Mouse (Mus musculus) adrenal gland, adult (tissue): ENCODE results near the gene Lims1.

Experiments used
- DNase-seq, 2 experiments: peaks; one replicate each; pipeline ENCODE4 v3.0.0; 2022 to 2023; ENCODE audit warnings: low spot score in 1 of 2; ENCODE audit not compliant: inconsistent age in 2 of 2

Lims1 gene

DNA sequence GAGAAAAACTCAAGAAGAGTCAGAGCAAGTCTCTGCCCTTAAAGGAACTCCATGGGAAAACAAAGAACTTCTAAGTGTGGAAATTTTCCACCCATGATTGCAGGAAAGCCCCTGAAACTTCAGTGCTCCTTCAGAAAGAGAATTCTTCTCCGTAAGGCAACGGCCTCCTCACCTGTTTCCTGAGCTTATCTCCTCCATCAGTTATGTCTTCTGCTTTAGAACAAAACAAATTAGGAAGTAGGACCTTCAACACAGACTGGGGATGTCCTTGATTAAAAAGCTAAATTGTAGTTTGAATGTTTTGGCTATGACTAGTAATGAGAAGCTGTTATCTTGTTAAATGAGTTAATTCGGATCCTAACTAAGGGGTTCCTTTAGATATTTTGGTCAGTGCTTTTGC, 20.3 kb downstream of the Lims1 start:
- no peak for DNase-seq

DNA sequence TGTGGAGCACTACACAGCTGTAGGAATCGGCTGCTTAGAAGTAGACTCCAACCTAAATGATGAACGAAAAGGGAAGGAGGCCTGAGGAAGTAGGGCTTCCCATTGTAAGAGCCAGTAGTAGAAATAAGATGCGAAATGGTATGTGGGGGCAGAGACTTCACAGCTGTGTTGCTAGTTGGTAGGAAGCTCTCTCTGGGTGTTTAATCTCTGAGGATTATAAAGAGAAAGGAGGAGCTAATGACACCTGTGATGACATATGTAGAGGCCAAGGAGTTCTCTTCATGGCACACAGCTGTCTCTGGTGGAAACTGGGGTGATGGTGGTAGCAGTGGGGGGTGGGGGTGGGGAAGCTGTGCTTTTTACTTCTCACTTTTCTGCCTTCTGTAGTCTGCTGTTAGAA, 27.3 kb downstream of the Lims1 start:
- no peak for DNase-seq

DNA sequence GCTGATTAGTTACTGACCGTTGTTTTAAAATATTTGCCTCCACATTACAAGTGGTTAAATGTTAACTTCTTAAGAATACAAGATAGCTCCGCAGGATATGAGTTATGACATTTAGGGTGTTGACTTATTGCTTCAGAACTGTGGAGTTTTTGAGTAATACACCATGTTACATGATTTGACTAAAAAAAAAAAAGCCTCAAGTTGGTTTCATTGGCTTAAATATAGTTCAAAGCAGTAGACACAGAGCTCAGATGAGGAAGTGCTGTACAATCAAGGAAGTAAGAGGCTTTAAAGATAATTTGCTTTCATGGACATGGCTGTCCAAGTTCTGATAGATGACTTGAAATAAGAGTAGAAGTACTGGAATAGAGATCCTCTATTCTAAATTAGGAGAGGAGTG, 28.4 kb downstream of the Lims1 start:
- no peak for DNase-seq

DNA sequence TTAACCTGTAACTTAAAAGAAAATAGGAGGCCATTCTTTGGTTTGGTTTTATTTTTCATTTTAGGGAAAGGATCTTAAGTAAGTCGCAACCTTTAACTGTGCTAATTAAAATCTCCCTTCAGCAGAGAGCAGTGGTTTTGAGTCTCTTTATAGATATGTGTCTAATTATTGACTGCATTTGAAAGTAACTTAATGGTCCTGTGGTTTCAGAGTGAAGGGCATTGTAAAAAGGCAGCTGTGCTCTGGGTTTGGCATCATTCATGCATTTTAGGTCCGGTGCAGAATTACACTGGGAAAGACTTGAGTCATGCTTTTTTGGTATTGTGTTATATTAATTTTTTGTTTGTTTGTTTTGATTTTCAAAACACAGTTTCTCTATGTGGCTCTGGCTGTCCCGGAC, 29.1 kb downstream of the Lims1 start:
- DNase-seq: no peak

DNA sequence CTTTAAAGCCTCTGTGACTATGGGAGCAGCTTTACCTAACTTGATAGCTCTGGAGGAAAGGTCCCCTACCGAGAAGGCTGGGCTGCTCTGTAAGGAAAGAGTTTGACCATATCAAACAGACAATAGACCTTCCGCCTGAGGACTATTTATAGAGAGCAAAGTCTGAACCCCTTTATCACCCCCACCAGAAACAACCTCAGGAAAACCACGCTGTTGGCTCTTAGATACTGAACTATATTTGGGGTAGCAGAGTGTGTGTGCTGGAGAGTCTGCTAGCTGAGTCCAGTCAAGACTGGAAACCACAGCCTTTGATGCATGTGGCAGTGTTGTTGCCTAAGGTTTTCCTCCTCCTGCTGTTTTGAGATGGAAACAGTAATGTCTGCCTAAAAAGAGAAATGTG, 31.3 kb downstream of the Lims1 start:
- DNase-seq: no peak

DNA sequence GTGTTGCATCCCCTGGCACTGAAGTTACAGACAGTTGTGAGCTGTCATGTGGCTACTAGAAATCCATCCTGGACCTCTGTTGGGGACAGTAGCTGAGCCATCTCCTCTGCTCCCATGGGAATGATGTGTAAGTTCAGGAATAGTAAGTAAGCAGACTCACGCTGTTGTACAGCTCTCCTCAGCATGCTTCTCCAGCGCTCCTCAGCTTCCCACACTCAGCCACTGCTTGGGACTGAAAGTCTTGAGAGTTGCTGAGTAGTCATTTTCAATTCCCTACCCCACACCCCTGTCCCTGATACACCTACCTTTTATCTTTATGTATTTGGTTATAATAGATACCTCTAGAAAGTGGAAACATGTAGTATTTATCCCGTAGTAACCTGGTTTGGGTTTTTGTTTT, 33.2 kb downstream of the Lims1 start:
- no peak for DNase-seq

DNA sequence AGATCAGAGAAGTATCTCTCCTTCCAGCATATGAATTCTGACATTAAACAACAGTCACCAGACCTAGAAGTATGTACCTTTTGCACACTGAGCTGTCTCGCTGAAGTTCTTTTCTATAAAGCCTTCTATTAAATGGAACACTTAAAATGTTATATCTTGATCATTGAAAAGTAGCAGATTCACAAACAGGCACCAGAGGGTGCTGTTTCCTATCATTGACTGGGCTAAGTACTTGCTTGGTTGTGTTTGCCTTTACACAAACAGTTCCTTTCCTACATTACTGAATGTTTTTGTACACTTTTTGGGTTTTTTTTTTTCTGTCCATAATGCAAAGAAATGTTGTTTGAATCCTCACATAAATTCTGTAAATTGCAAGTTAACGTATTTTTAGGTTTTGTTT, 35.9 kb downstream of the Lims1 start:
- peak in 1 of 2 experiments; percentile 66 for DNase-seq

DNA sequence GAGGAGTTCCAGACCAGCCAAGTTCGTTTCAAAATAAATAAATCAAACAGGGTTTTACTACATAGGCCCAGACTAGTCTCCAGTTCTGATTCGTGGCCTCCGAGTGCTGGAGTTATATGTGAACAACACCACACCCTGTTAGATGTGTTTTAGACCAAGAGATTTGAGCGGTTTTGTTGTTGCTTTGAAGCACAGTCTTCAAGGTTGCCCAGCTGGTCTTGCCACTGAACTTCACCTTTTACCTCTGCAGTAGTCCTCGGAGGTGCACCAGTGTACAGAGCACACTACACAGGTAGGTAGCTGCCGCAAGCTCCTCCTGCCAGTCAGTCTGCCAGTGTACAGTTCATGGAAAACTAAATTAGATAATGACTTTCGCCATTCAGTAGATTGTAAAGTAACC, 36.7 kb downstream of the Lims1 start:
- no peak for DNase-seq

DNA sequence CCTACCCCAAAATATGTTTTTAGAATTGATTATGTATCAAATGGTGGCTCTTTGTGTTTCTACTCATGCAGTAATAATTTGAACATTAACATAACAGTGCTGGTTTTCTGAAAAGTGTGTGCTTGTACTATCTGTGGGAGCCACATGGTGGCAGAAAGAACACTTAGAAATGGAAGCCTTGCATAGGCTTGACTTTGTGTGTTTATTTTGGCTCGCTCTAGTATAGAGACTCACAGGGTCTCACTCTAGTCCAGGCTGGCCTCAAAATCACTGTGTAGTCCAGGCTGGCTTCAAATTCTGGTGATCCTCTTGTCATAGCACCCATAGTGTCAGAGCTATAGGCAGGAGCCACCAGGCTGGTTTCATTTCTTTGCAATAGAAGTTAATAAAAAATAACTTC, 39.5 kb downstream of the Lims1 start:
- no peak for DNase-seq

DNA sequence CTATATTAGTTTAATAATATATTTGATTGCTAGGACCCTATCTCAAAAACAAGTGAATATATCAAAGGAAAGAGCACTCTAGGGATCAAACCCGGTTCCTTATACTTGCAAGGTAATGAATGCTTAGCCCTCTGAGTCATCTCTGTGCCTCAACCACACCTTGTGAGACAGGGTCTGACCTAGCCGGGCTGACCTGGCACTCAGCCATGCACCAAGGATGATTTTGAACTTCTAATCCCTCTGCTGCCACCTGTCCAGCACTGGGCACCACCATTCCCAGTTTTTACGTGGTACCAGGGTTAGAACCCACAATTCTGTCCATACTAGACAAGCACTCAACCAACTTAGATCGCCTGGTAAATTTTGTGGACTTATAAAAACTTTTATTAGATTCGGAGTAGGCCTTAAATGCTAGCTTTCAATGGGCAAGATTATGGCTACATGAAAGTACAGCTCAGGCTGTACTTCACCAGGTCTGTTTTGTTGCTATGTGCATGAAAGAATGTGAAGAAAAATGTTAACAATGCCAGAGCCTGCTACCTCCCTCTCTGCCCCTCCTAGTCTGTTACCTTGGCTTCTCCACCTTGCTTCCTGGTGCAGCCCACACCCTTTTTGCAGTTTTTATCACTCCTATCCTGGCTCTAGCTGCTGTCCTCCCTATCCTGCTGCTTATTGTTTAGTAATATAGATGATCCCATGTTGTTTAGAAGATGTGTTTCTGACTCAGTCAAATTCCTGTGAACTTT, 41.7 kb downstream of the Lims1 start:
- no peak for DNase-seq

DNA sequence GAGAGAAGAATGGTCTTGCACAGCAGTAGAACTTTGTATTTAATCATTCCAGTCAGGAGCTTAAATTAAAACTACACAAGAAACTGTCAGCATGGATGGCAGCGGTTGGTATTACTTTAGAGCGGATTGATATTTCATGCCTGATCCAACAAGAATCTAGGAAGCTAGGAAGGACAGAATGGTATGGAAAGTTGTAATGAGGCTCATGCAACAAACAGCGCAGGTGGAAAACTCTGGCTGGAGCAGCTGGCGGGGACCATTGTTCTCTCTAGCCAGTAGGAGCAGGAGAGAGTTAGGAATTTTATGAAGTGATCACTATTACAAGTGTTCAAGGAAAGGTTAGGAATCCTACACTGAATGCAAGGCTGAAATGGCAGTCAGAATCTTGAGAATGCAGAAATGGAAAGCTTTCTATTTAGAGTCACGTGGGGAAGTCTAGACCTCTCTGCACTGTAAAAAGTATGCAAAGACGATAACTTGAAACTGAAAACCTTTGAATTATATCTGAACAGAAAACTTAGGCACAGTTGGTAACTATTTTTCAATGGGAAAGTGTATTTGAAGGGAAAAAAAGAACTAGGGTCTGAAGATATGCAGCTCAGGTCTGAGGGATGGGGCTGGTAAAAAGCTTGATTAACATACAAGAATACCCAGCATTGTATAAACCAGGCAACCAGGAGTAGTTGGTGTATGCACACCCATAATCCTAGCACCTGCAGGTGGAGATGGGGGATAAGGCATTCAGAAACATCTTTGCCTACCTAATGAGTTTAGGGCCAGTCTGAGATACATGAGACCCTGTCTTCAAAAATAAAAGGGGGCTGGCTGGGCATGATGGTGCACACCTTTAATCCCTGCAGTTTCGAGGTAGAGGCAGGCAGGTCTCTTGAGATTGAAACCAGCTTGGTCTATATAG, 45.8 kb downstream of the Lims1 start:
- no peak for DNase-seq

DNA sequence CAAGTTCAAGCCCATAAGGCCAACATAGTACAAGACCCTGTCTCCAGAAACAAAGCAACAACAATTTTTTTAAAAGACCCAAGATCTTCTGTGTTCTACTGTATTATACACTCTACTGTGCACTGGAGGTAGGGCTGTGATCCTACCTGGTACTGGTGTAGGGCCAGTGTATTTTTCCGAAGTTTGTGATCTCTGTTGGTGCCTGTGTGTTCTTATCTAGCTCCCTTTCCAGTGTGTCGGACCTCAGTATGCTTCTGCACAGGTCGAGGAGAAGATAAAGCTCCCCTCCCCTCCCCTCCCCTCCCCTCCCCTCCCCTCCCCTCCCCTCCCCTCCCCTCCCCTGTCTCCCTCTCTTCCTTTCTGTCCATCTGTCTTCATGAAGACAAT, 46.4 kb downstream of the Lims1 start:
- DNase-seq: no peak

DNA sequence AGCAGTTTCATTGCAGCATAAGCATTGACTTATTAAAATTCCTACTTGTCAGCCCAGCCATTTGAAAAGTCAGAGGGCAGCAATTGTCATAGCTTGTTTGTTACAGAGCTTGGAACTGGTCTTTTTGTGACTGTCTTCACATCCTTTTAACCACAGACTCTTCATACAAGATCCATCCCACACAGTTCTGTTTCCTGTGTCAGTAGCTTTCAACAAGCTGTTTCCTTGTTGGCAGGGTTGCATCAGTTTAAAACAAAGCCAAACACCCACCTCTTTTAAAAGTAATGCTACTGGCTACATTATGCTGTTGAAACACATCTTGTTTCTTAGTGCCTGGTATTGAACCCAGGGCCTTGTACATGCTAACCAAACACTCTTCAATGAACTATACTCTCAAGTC, 46.9 kb downstream of the Lims1 start:
- no peak for DNase-seq

DNA sequence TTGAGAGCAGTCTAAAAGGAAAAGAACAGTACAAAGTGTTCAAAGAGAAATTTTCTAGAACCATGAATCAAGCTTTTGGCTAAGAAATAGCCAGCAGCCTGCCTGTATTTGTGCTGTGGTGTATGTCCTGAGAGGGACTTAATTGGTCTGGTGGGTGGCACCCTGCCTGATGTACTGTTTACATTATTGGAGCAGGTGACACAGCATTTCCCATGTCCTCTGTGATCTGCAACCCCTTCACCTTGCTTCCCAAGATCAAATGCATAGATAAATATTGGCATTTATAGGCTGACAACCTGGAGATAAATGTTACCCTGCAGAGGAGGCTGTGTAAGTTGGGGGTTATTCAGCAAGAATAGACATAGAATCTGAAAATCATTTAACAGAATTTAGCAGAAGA, 47.3 kb downstream of the Lims1 start:
- DNase-seq: no peak

DNA sequence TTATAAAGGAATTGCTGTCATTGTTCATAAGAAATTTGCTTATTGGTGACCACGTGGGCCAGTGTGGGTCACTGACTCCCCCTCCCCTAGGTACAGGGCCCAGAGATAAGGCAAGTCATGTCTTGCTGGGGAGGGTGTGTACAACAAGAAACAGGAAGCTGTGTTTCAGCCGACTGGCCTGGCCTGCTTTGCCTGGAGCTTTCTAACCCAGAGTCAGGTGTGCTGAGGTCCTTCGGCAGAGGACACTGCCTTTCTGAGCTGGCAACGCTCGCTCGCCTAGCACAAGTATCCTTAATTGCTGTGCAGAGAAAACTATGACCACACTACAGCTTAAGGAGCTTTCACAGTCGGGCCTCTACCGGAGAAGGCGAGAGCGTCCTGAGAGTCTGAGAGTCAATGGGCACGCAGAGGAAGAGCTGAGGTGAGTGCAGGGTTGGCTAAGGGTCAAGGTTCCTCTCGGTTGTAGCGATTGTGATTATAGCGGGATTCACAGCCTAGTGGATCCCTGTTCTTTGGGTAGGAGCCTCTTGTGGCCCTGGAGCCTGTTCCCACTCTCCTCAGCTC, 48.1 kb downstream of the Lims1 start:
- no peak for DNase-seq

DNA sequence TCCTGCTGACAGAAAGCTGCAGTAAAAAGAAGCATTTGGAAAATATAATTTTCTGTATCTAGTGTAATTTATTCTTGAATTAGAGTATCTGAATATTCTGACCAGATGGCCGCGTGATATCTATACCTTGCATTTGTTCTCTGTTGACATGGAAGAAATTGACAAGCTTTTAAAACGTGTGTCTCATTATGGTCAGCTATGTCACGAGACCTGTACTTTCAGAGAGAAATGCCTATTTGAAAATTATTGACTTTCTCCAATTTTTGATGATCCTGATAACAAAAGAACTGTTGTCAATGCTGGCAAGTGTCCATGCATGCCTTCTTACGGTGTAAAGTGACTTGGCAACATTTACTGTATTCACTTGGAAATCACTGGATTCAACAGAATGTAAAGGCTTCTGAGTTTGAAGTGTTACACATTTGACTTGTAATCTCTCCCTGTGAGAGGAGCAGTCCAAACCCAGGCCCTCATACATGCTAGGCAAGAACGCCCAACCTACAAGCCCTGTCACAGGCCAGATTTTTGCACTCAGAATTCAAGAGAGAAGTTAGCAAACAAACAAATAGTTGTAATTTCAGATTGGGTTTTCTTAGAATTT, 49.3 kb downstream of the Lims1 start:
- no peak for DNase-seq

DNA sequence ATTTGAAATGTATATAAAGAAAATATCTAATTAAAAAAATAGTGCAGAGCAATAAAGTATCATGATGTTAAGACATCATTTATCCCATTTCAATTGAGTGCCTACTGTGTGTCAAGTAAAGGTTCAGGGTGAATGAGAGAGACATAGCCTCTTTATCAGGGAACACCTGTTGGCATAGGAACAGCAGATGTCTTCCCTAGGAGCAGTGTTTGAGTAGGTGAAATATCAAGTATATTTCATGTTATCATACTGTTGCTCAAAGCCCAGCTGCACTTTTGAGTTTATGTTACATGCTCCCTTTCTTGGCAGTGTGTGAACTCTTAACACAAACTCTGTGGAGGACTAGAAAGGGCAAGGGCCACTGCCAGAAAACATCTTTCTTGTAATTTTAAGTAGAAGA, 50.6 kb downstream of the Lims1 start:
- DNase-seq: no peak

DNA sequence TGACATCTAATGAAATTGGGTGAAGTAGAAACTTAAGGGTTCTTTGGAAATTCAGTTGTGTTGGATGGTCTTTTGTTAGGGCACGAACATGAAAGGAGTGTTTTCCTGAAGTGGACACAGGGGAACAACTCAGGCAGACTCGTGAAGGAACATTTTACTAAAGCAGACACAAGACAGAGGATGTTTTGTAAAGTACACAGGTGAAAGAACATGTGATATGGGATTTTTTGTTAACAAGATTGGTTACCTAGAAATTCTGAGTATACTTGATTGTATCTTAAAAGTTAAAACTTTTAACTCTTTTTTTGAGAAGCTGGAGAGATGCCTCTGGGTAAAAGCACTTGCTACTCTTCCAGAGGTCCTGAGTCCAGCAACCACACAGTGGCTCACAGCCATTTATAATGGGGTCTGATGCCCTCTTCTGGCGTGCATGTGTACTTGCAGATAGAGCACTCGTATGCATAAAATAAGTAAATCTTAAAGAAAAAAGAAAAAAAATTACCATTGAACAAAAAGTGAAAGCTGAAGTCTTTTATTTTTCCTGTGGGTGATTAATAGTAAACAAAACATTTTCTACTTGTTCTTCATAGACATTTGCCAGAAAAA, 54.4 kb downstream of the Lims1 start:
- peak; percentile 31 to 65 for DNase-seq

DNA sequence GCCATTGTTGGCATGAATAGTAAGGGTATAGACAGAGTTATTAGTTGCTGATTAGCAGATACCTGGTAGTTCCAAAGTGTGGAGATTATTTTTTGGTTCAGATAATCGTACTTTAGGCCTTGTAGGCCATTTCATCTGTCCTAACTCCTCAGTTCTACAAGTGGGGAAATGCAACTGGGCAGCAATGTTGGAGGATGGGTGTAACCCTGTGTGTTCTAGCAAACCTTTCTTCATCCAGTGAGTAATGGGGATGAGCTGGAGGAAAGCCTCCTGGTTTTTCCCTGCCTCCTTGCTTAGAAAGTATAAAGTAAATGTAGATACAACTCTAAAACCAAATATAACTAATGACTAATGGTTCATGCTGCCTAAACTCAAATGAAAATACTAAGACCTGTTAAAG, 55.1 kb downstream of the Lims1 start:
- no peak for DNase-seq

DNA sequence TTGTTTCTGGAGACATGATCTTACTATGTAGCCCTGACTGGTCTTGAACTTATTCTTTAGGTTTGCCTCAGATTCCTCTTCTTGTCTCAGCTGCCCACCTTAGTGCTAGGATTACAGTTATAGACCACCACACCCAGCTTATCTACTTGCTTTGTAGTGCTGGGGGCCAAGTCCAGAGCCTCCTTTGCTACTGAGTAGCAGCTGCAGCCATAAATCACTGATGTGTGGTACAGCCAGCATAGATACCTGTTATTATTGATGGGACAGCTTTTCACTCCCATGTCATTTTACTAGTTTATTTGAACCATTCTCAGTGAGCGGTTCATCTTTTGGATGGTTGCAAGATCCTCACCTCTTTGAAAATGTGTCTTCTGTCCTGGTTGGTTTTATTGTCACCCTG, 56.4 kb downstream of the Lims1 start:
- no peak for DNase-seq

DNA sequence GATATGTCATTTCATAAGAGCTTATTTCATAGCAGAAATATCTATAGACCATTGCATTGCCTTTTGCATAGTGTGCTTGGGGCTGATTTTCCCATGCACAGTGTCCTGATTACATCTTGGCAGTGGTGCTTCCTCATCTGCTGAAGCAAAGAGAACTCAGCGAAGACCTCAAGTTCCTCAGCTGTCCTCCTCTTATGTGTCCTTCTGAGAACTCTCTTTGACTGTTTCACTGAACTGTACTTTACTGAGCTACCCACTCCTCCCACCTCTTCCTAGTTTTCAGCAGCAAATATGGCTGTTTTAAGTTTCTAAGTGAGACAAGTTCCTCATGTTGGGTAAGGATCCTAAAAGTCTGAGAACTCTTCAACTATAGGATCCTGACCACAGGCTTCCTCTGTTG, 58.6 kb downstream of the Lims1 start:
- no peak for DNase-seq
